Mouse (Mus musculus): ENCODE results near the gene P2ry12. TPM values are rescaled to one million over a fixed set of nuclear protein-coding genes. Genes with fewer than 3 reads are reported as not detected.

The P2ry12 gene
- polyA plus RNA-seq, 1 experiment from 2014 or later: 3.1 TPM

DNA sequence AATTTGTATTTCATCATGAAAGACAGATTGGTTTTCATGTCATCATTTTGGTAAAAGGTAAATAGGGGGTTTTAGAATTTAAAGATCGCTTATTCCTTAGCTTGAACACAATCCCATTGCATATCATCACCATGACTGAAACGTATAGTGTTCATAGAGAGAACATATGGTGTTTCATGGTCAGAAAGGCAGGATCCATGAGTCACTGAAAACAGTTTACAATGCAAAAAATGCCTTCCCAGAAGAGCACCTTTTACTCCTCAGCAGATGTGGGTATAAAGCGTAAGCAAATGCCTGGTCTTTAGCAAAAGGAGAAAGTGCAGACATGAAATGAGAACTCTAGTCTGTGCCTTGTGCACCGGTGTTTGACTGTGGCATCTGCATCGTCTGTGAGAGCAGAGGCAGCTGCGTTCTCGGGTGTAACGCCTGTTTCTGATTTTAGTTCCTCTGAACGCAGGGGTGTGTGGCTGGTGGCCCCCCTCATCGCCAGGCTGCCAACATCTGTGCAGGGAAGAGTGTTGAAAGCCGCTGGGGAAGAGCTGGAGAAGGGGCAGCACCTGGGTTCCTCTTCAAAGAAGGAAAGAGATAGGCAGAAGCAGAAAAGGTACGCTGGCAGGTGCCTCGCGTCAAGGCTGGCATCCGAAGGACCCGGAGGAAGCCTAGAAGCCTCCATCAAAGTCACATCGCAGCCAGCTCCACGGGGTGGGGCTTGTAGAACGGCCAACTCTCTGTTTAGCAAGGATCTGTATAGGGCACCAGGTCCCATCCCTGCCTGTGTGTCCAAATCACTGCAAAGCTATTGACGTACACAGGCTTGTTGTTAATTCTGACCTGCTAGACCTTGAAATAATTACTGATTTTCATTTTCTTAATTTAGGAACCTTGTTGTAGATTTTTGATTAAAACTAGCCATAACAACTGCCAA is 4.7 kb downstream of the P2ry12 start:
- Histone ChIP-seq H3K4me3 (ENCODE audit: low read depth, low read length) (no peak overlapping the region), H3K9me3 (replicated peaks; ENCODE audit: control insufficient read depth, low read length) (no peaks in the 10 kb centered on the region), H3K27me3 (ENCODE audit: control insufficient read depth, insufficient read depth, low read depth, low read length) (no peaks in the 10 kb centered on the region), H3K4me1 (ENCODE audit: control insufficient read depth, low read depth, low read length) (no peaks in the 10 kb centered on the region), H3K9ac (ENCODE audit: low read depth, low read length) (no peak overlapping the region), H3K36me3 (ENCODE audit: control insufficient read depth, insufficient read depth) (no peaks in the 10 kb centered on the region), H3K4me2 (ENCODE audit: low read depth, low read length) (no peak overlapping the region), H3K27ac (ENCODE audit: low read length) (no peak overlapping the region)
- 64% methylated on average over 20 of the region's 20 CpGs for WGBS (ENCODE audit: insufficient replicate concordance)
- ATAC-seq (ENCODE audit: low read depth): no peak

- no peaks in the 10 kb centered on the region for H3K27me3 ChIP-seq (ENCODE audit: control insufficient read depth, insufficient read depth, low read depth, low read length)
- H3K27ac ChIP-seq (ENCODE audit: low read length): no peak overlapping the region
- no peaks in the 10 kb centered on the region for H3K36me3 ChIP-seq (ENCODE audit: control insufficient read depth, insufficient read depth)
- ATAC-seq (ENCODE audit: low read depth): no peak
- no peak overlapping the region for H3K4me3 ChIP-seq (ENCODE audit: low read depth, low read length)
- H3K4me1 ChIP-seq (ENCODE audit: control insufficient read depth, low read depth, low read length): no peaks in the 10 kb centered on the region
- H3K4me2 ChIP-seq (ENCODE audit: low read depth, low read length): no peak overlapping the region
- WGBS (ENCODE audit: insufficient replicate concordance): 70% methylated on average over 1 of the region's 1 CpGs
- H3K9me3 ChIP-seq (replicated peaks; ENCODE audit: control insufficient read depth, low read length): no peaks in the 10 kb centered on the region
- H3K9ac ChIP-seq (ENCODE audit: low read depth, low read length): no peak overlapping the region
These were observed 12.2 kb downstream of the P2ry12 start for GRCm38 (mm10) chr3:59250454-59250853.

GRCm38 (mm10) chr3:59248031-59248430 is 14.6 kb downstream of the P2ry12 start:
- Histone ChIP-seq H3K9ac (ENCODE audit: low read depth, low read length) (no peak overlapping the region), H3K4me1 (ENCODE audit: control insufficient read depth, low read depth, low read length) (no peaks in the 10 kb centered on the region), H3K4me2 (ENCODE audit: low read depth, low read length) (no peak overlapping the region), H3K27ac (ENCODE audit: low read length) (no peak overlapping the region), H3K27me3 (ENCODE audit: control insufficient read depth, insufficient read depth, low read depth, low read length) (no peaks in the 10 kb centered on the region), H3K9me3 (replicated peaks; ENCODE audit: control insufficient read depth, low read length) (no peaks in the 10 kb centered on the region), H3K4me3 (ENCODE audit: low read depth, low read length) (no peak overlapping the region), H3K36me3 (ENCODE audit: control insufficient read depth, insufficient read depth) (no peaks in the 10 kb centered on the region)
- 87% methylated on average over 6 of the region's 6 CpGs for WGBS (ENCODE audit: insufficient replicate concordance)
- ATAC-seq (ENCODE audit: low read depth): no peak

GRCm38 (mm10) chr3:59243384-59243783 is 19.3 kb downstream of the P2ry12 start:
- no peaks in the 10 kb centered on the region for H3K4me1 ChIP-seq (ENCODE audit: control insufficient read depth, low read depth, low read length)
- H3K27ac ChIP-seq (ENCODE audit: low read length): no peak overlapping the region
- H3K4me2 ChIP-seq (ENCODE audit: low read depth, low read length): no peak overlapping the region
- no peak for ATAC-seq (ENCODE audit: low read depth)
- no peaks in the 10 kb centered on the region for H3K36me3 ChIP-seq (ENCODE audit: control insufficient read depth, insufficient read depth)
- WGBS (ENCODE audit: insufficient replicate concordance): 62% methylated on average over 6 of the region's 6 CpGs
- H3K27me3 ChIP-seq (ENCODE audit: control insufficient read depth, insufficient read depth, low read depth, low read length): no peaks in the 10 kb centered on the region
- no peak overlapping the region for H3K4me3 ChIP-seq (ENCODE audit: low read depth, low read length)
- no peaks in the 10 kb centered on the region for H3K9me3 ChIP-seq (replicated peaks; ENCODE audit: control insufficient read depth, low read length)
- H3K9ac ChIP-seq (ENCODE audit: low read depth, low read length): no peak overlapping the region

DNA sequence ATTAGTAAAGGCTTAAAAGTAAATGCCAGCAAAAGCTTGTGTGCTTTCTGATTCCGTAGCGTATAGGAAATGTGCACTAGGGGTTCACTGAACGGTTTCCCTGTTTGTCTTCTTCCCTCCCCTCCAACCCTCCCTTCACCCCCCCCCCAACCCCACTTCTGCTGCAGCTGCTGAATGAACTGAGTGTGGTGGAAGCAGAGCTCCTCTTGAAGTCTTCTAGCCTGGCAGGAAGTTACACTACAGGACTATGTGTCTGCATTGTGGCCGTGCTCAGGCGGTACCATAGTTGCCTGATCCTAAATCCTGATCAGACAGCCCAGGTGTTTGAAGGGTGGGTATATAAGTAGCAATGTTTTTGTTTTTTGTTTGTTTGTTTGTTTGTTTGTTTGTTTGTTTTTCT is 27.8 kb downstream of the P2ry12 start:
- Histone ChIP-seq H3K27ac (ENCODE audit: low read length) (peak overlapping the region; percentile 37), H3K9ac (ENCODE audit: low read depth, low read length) (no peak overlapping the region), H3K4me1 (ENCODE audit: control insufficient read depth, low read depth, low read length) (no peaks in the 10 kb centered on the region), H3K4me2 (ENCODE audit: low read depth, low read length) (no peak overlapping the region), H3K4me3 (ENCODE audit: low read depth, low read length) (no peak overlapping the region), H3K36me3 (ENCODE audit: control insufficient read depth, insufficient read depth) (no peaks in the 10 kb centered on the region), H3K9me3 (replicated peaks; ENCODE audit: control insufficient read depth, low read length) (no peaks in the 10 kb centered on the region), H3K27me3 (ENCODE audit: control insufficient read depth, insufficient read depth, low read depth, low read length) (no peaks in the 10 kb centered on the region)
- 17% methylated on average over 5 of the region's 5 CpGs for WGBS (ENCODE audit: insufficient replicate concordance)
- no peak for ATAC-seq (ENCODE audit: low read depth)

DNA sequence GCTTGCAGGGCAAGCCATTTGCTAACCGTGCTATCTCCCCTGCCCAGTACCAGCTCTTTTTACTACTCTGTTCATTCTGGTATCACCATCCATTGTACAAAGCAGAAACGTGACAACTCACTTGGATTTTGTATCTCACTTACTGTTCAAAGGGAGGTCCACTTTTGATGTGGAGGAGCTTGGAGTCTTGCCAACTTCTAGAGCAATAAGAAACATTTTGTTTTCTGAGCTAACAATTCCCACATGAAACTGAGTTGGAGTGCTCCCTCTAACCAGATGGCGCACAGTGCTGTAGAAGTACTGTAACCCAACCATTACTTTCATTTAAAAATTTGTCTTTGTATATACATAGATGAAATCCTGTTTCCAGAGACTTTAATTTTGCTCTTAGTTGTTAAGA is 31.8 kb downstream of the P2ry12 start:
- Histone ChIP-seq H3K27ac (ENCODE audit: low read length) (no peak overlapping the region), H3K36me3 (ENCODE audit: control insufficient read depth, insufficient read depth) (no peaks in the 10 kb centered on the region), H3K27me3 (ENCODE audit: control insufficient read depth, insufficient read depth, low read depth, low read length) (no peaks in the 10 kb centered on the region), H3K4me1 (ENCODE audit: control insufficient read depth, low read depth, low read length) (no peaks in the 10 kb centered on the region; the same call in 1 of the 2 replicates), H3K9me3 (replicated peaks; ENCODE audit: control insufficient read depth, low read length) (no peaks in the 10 kb centered on the region), H3K4me3 (ENCODE audit: low read depth, low read length) (no peak overlapping the region), H3K4me2 (ENCODE audit: low read depth, low read length) (no peak overlapping the region), H3K9ac (ENCODE audit: low read depth, low read length) (no peak overlapping the region)
- no peak for ATAC-seq (ENCODE audit: low read depth)
- WGBS (ENCODE audit: insufficient replicate concordance): 66% methylated on average over 3 of the region's 3 CpGs

DNA sequence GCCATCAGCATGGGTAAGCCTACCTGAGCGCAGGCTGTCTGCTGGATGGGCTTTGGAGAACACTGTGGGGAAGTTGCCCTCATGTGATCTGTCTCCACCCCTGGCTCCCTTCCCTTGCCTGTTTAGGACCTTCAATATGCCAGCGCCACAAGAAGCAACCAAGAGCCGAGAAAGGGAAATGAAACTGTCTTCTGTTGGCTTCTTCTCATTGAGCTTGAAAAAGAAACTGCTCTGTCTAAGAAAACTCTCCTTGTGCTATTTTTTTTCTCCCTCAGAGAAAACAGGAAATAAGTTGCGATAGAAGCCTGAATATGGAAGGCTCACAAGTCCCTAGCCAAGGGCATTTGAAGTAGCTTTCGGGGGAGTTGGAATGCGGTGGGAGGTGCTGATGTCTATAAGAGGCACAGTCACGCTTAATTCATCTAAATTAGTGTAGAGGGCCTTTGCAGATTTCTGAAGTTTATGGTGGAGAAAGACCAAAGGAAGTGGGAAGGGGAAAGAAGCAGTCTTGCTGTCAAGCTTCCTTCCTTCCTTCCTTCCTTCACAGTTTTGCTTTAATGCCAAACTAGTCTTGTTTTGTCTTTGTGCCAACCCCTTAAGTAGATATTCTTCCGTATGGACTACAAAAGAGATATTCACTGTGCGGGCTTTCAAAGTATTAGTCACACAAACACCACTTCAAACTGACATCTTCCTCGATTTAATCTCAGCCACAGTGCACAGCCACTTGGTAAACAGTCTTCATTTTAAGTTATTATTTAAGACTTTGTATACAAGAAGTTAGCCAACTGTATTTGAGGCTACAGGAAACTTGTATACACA is 33.7 kb downstream of the P2ry12 start:
- WGBS (ENCODE audit: insufficient replicate concordance): 34% methylated on average over 10 of the region's 10 CpGs

GRCm38 (mm10) chr3:59227696-59228095 is 35.0 kb downstream of the P2ry12 start:
- Histone ChIP-seq H3K27ac (ENCODE audit: low read length) (no peak overlapping the region), H3K9ac (ENCODE audit: low read depth, low read length) (no peak overlapping the region), H3K4me1 (ENCODE audit: control insufficient read depth, low read depth, low read length) (no peaks in the 10 kb centered on the region; the same call in 1 of the 2 replicates), H3K27me3 (ENCODE audit: control insufficient read depth, insufficient read depth, low read depth, low read length) (no peaks in the 10 kb centered on the region), H3K9me3 (replicated peaks; ENCODE audit: control insufficient read depth, low read length) (no peaks in the 10 kb centered on the region), H3K36me3 (ENCODE audit: control insufficient read depth, insufficient read depth) (no peaks in the 10 kb centered on the region), H3K4me3 (ENCODE audit: low read depth, low read length) (no peak overlapping the region), H3K4me2 (ENCODE audit: low read depth, low read length) (no peak overlapping the region)
- ATAC-seq (ENCODE audit: low read depth): no peak
- WGBS (ENCODE audit: insufficient replicate concordance): 37% methylated on average over 9 of the region's 9 CpGs

More for the DNA sequence above, 33.7 kb downstream of the P2ry12 start:
- H3K27me3 ChIP-seq (ENCODE audit: control insufficient read depth, insufficient read depth, low read depth, low read length): no peaks in the 10 kb centered on the region
- no peaks in the 10 kb centered on the region; the same call in 1 of the 2 replicates for H3K4me1 ChIP-seq (ENCODE audit: control insufficient read depth, low read depth, low read length)
- peak; percentile 41; the same call in 1 of the 2 replicates for ATAC-seq (ENCODE audit: low read depth)
- no peaks in the 10 kb centered on the region for H3K36me3 ChIP-seq (ENCODE audit: control insufficient read depth, insufficient read depth)
- H3K4me3 ChIP-seq (ENCODE audit: low read depth, low read length): no peak overlapping the region
- H3K9me3 ChIP-seq (replicated peaks; ENCODE audit: control insufficient read depth, low read length): no peaks in the 10 kb centered on the region
- no peak overlapping the region for H3K9ac ChIP-seq (ENCODE audit: low read depth, low read length)
- H3K4me2 ChIP-seq (ENCODE audit: low read depth, low read length): no peak overlapping the region
- H3K27ac ChIP-seq (ENCODE audit: low read length): peak overlapping the region; percentile 32

DNA sequence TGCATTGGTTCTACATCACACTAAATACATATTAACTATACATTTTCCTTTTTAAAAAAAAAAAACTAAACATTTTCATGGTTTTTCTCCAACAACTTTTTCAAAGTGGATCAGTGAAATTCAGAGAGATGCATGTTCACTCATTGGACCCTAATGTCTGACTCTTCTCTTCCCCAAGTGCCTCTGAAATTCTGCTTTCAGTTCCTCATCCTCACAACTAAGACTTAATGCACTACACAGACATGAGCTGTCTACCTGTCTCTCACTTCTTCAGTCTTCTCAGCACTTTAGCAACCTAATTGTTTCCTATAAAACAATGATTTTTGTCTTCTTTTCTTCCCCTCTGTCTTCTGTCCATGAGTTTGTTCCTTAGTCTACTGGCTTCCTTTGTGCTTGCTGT is 37.3 kb downstream of the P2ry12 start:
- no peak overlapping the region for H3K4me3 ChIP-seq (ENCODE audit: low read depth, low read length)
- ATAC-seq (ENCODE audit: low read depth): no peak
- no peak overlapping the region for H3K27ac ChIP-seq (ENCODE audit: low read length)
- H3K36me3 ChIP-seq (ENCODE audit: control insufficient read depth, insufficient read depth): no peaks in the 10 kb centered on the region
- no peak overlapping the region for H3K9ac ChIP-seq (ENCODE audit: low read depth, low read length)
- H3K4me2 ChIP-seq (ENCODE audit: low read depth, low read length): no peak overlapping the region
- no peaks in the 10 kb centered on the region for H3K9me3 ChIP-seq (replicated peaks; ENCODE audit: control insufficient read depth, low read length)
- H3K27me3 ChIP-seq (ENCODE audit: control insufficient read depth, insufficient read depth, low read depth, low read length): no peaks in the 10 kb centered on the region
- no peaks in the 10 kb centered on the region; the same call in 1 of the 2 replicates for H3K4me1 ChIP-seq (ENCODE audit: control insufficient read depth, low read depth, low read length)

All from liver, embryonic 16.5 days (tissue).